Mouse (Mus musculus) neural tube, embryonic 11.5 days (tissue): ENCODE data around the gene Lrrn4cl. TPM values are rescaled to one million over a fixed set of nuclear protein-coding genes. Genes with fewer than 3 reads are reported as not detected.
A peak's percentile ranks its signal among the peaks of the same experiment; 100 is the strongest.
"Not testable (repeated sequence)": the region's sequence is repeated elsewhere in the genome, so short reads cannot be mapped to it uniquely, and the experiment has no call there.

Source experiments
- ATAC-seq: fragments of 200-750 bp; cut with Nextera tagmentation; 2 replicates; pipeline ENCODE4 v1.8.0; 2017; ENCODE audit warnings: moderate number of reproducible peaks, mild to moderate bottlenecking, moderate TSS enrichment, moderate library complexity; ENCODE audit not compliant: insufficient read depth, low FRiP score, low TSS enrichment
- DNase-seq: peaks from one replicate; pipeline ENCODE4 v3.0.0-alpha.2; 2015; ENCODE audit warnings: low spot score
- H3K27ac ChIP-seq: fragments of 300-500 bp; sonication (generic); 2 replicates; pipeline ENCODE4 v1.5.1; 2014; ENCODE audit warnings: low read depth, mild to moderate bottlenecking, low read length
- H3K27me3 ChIP-seq: fragments of 300-500 bp; sonication (generic); 2 replicates; pipeline ENCODE4 v1.6.1; 2014; ENCODE audit warnings: mild to moderate bottlenecking, low read length, mixed read lengths; ENCODE audit not compliant: control insufficient read depth, insufficient read depth
- H3K36me3 ChIP-seq: fragments of 300-500 bp; sonication (generic); 2 replicates; pipeline ENCODE4 v1.6.1; 2014; ENCODE audit warnings: mild to moderate bottlenecking, low read length, moderate library complexity, mixed read lengths; ENCODE audit not compliant: control insufficient read depth, insufficient read depth
- H3K4me1 ChIP-seq: fragments of 300-500 bp; sonication (generic); 2 replicates; pipeline ENCODE4 v1.6.1; 2014; ENCODE audit warnings: low read length, mixed read lengths; ENCODE audit not compliant: control insufficient read depth, insufficient read depth
- H3K4me2 ChIP-seq: fragments of 300-500 bp; sonication (generic); 2 replicates; pipeline ENCODE4 v1.6.1; 2014; ENCODE audit warnings: low read depth, mild to moderate bottlenecking, moderate library complexity
- H3K4me3 ChIP-seq: fragments of 300-500 bp; sonication (generic); 2 replicates; pipeline ENCODE4 v1.5.1; 2014; ENCODE audit warnings: low read depth, low read length
- H3K9ac ChIP-seq: fragments of 300-500 bp; sonication (generic); 2 replicates; pipeline ENCODE4 v1.6.1; 2014; ENCODE audit warnings: mild to moderate bottlenecking, low read length
- H3K9me3 ChIP-seq: fragments of 300-500 bp; sonication (generic); 2 replicates; pipeline ENCODE4 v1.6.1; 2016; ENCODE audit warnings: low read length; ENCODE audit not compliant: control insufficient read depth
- WGBS: fragments of 180-500 bp; shearing (Covaris S2); extraction: QIAGEN DNeasy Blood & Tissue Kit; methylation state at CpG from one replicate; pipeline ENCODE4 v1.1.7; 2014; 5-methylcytosine and 5-hydroxymethylcytosine counted together
- polyA plus RNA-seq: library from polyadenylated mRNA; unstranded; fragments of >200 nt; fragmentation: Nextera tagmentation; extraction: Ambion mirVana; gene quantifications from 2 replicates; pipeline ENCODE4 v1.2.1, GENCODE M21; 2014

Lrrn4cl gene
- polyA plus RNA-seq, 1 experiment from 2014 or later: 0.44 TPM

DNA sequence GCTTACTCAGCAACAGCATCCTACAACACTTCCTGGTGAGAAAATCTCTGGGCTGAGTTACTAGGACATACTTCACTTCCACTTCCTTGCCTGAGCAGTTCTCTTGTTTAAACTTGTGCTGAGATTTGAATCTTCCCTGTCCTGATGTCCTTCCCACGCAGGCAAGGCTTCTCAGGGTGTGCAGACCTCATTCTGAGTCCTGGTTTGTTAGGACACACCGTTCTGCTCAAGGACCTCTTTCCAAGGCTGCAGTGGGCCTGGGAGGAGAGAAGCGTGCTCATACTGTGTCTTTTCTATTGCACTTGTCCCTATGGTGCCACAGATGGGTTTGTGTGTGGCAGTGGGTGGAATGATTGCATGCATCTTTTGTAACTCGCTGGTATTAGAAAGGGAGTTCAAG, 17.6 kb upstream of the Lrrn4cl start:
- no peak overlapping the region for H3K9ac ChIP-seq
- DNase-seq: no peak
- ATAC-seq: no peak
- H3K4me1 ChIP-seq: no peaks in the 10 kb centered on the region
- H3K27me3 ChIP-seq: no peaks in the 10 kb centered on the region
- no peak overlapping the region for H3K4me2 ChIP-seq
- 96% methylated on average over 4 of the region's 4 CpGs for WGBS
- peaks cover 33% of the 10 kb centered on the region for H3K36me3 ChIP-seq
- no peak overlapping the region for H3K27ac ChIP-seq
- no peak overlapping the region for H3K4me3 ChIP-seq
- H3K9me3 ChIP-seq: no peaks in the 10 kb centered on the region

DNA sequence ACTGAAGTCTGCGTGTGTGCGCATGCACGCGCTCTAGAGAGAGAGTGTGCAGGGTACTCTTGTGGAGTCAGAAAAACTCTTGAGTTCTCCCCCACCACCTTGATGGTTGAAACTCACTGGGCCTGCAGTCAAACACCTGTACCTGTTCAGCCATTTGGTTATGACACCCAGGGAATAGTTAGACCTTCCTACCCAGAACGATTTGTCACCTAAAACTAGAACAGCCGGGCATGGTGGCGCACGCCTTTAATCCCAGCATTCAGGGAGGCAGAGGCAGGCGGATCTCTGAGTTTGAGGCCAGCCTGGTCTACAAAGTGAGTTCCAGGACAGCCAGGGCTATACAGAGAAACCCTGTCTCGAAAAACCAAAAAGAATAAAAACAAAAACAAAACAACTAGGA, 14.2 kb upstream of the Lrrn4cl start:
- not testable (repeated sequence) for H3K4me3 ChIP-seq, H3K9ac ChIP-seq, ATAC-seq, DNase-seq, H3K27me3 ChIP-seq, H3K9me3 ChIP-seq, H3K27ac ChIP-seq, H3K4me2 ChIP-seq
- peaks cover 12% of the 10 kb centered on the region for H3K4me1 ChIP-seq
- peaks cover 14% of the 10 kb centered on the region for H3K36me3 ChIP-seq
- WGBS: 96% methylated on average over 10 of the region's 10 CpGs

DNA sequence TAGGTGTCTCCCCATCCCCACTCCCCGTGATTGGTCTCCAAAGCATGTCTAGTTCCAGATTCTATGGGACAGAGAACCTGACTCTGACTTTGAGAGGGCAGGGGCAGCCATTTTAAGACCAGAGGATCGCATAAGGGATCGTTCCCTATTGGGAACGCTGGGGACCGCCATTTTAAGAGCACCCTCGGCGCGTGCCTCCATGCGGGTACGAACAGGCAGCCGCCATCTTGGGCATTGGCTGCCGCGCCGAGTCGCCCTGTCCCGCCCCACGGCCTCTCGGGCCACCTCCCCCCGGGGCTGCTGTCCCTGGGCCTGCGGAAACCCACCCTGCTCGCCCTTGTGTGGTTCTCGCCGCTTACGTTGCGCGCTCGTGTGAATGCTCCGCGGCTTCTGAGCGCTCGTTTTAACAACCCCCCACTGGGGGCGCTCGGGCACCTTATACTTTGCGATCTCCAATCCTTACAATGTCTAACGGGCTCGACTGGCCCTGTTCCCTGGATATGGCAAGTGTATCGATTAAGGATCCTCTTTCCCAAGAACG, 13.2 kb upstream of the Lrrn4cl start, which contains the start of gene Bscl2:
Bscl2 (plus strand) TSS at position 217 of the 541 bp plus-strand sequence.
- peak; percentile 74 for ATAC-seq
- no peaks in the 10 kb centered on the region for H3K9me3 ChIP-seq
- H3K4me2 ChIP-seq: peak within 1 kb of the TSS; percentile 65
- H3K27ac ChIP-seq: peak within 1 kb of the TSS; percentile 90
- H3K9ac ChIP-seq: peak within 1 kb of the TSS; percentile 79
- H3K4me1 ChIP-seq: peaks cover 12% of the 10 kb centered on the region
- WGBS: under 1% methylated on average over 38 of the region's 38 CpGs
- H3K36me3 ChIP-seq: peaks cover 9% of the 10 kb centered on the region
- H3K4me3 ChIP-seq: peak within 1 kb of the TSS; percentile 44
- peak; percentile 89 for DNase-seq
- H3K27me3 ChIP-seq: no peaks in the 10 kb centered on the region

DNA sequence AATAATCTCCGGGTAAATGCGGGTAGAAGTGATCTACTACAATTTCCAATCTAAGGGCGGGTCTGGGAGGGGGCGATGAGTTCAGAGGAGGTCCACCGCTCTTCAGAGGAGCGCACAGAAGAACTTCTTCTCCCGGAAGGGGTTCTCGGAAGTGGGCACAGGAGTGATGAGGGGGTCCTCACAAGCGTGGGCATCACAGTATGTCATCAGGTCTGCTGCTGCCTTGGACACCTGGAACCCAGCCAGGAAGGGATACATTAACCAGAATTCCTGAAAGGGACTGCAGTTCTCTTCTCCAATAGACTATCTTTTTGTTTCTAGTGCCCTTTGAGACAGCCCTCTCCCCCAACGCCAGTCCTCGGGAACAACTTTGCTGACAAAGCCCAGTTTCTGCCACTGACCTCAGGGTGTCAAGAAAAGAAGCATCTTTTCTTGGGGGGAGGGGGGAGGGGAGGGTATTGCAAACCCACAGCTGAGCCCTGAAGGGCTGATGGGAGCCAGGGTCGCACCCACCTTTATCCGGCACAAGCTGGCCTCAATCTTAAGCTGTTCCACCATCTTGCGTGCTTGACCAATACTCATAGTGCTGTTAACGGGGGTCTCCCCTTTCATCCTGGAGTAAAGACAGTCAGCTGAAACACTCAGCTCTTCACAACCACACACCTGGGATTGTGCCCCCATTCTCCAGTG, 12.4 kb upstream of the Lrrn4cl start:
- peak; percentile 31 for DNase-seq
- Histone ChIP-seq H3K36me3 (peaks cover 4% of the 10 kb centered on the region), H3K9me3 (no peaks in the 10 kb centered on the region), H3K27ac (peak overlapping the region; percentile 90), H3K27me3 (no peaks in the 10 kb centered on the region), H3K9ac (peak overlapping the region; percentile 79), H3K4me1 (peaks cover 12% of the 10 kb centered on the region), H3K4me3 (peak overlapping the region; percentile 44), H3K4me2 (peak overlapping the region; percentile 65)
- 23% methylated on average over 15 of the region's 15 CpGs for WGBS
- peak; percentile 17; the same call in 1 of the 2 replicates for ATAC-seq

DNA sequence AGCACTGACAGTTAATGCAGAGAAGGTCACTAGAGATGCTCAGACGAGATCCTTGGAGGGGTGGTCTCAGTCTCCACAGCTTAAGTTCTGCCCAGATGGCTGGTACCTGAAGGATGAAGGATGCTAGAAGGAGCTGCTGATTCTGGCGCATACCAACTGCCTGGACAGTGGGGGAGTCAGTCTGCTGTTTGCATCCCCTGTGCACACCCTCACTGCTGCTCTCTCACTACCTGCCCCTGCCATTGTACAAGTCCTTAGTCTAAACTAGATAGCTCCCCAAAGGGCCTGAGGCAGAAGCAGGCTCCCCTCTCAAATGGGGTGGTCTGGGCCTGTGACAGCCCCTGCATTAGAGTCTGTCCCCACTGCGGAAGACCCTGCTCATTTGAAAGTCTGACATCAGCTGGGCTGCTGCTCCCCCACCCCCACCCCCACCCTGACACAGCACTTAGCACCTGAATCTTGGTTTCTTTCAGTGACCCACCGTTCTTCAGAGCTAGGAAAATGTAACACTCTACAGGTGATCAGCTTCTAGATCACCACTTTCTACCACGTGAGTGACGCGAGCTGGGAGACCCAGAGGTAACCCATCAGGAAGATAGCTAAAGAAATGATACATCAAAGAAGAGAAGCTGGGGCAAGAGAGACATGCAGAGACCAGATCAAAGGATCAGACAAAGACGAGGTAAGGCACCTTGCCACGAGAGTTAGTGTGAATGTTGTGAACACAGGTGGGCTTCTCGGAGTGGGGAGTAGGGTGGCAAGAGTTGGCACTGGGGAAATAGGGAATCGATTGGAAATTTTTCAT, 11.3 kb upstream of the Lrrn4cl start, which contains the start of gene Gng3:
Gng3 (minus strand) TSS at position 92 of the 805 bp plus-strand sequence.
- 50% methylated on average over 11 of the region's 11 CpGs for WGBS
- peak; percentile 69 for ATAC-seq

DNA sequence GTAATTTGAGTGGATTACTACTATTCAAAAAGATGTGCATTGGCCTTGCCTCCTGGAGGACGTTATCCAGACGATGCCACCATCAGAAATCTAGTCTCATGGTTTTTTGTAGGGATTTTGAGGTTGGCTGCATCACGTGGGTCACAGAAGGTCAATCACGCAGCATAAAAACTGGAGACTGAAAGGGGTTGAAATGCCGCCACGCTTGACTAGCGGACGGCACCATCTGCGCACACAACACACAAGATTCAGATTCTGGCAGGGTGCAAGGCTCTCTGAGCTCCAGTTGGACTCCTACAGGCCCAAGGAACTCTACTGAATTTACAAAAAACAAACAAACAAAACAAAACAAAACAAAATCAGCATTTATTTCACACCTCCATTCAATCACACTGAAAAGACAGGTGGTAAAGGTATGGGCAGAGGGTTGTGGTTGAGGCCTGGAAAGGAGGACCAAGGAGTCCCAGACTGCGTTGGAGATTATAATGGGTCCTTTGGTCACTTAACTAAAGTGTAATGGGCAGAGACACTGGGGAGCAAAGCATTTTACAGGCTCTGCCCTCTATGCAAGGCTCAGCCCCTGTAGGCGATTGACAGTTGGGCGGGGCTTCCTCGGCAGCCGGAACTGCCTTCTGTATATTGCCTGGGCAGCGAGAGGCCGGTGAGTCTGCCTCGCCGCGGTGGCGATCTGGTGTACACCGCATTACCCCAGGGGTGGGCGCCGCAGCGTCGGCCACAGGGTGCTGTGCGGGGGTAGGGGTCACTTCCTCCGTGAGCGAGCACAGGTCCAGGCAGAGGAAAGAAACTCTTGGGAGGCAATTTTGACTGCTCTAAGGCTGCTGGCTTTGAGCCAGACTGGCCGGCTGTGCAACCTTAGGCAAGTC, 10.4 kb upstream of the Lrrn4cl start:
- H3K4me2 ChIP-seq: peak overlapping the region; percentile 65
- H3K9me3 ChIP-seq: no peaks in the 10 kb centered on the region
- peak; percentile 65 for DNase-seq
- H3K9ac ChIP-seq: peak overlapping the region; percentile 58
- no peaks in the 10 kb centered on the region for H3K36me3 ChIP-seq
- ATAC-seq: peak; percentile 36
- peaks cover 12% of the 10 kb centered on the region for H3K4me1 ChIP-seq
- 0 out of 2 replicates have a peak overlapping the region, but pooled peaks have one; percentile 90 for H3K27ac ChIP-seq
- H3K4me3 ChIP-seq: peak overlapping the region; percentile 44
- 20% methylated on average over 29 of the region's 29 CpGs for WGBS
- H3K27me3 ChIP-seq: no peaks in the 10 kb centered on the region

More for the DNA sequence above, 11.3 kb upstream of the Lrrn4cl start, which contains the start of gene Gng3:
- H3K4me1 ChIP-seq: peaks cover 12% of the 10 kb centered on the region
- H3K9me3 ChIP-seq: no peaks in the 10 kb centered on the region
- peak within 1 kb of the TSS; percentile 44 for H3K4me3 ChIP-seq
- peaks cover 1% of the 10 kb centered on the region for H3K36me3 ChIP-seq
- H3K27me3 ChIP-seq: no peaks in the 10 kb centered on the region
- H3K9ac ChIP-seq: peak within 1 kb of the TSS; percentile 79
- peak within 1 kb of the TSS; percentile 65 for H3K4me2 ChIP-seq
- DNase-seq: peak; percentile 80
- peak within 1 kb of the TSS; percentile 90 for H3K27ac ChIP-seq

DNA sequence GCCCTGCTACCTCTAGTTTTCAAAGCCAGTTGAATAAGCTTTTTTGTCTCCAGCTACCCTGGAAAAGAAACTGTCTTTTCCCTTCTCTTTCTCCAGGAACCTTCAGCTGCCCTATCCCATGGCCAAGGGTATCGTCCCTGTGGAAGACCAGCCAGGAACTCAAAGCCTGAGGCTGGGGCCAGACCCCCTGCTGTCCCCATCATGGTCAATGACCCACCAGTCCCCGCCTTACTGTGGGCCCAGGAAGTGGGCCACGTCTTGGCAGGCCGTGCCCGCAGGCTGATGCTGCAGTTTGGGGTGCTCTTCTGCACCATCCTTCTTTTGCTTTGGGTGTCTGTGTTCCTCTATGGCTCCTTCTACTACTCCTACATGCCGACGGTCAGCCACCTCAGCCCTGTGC, 9.6 kb upstream of the Lrrn4cl start:
- Histone ChIP-seq H3K27me3 (no peaks in the 10 kb centered on the region), H3K4me2 (peak overlapping the region; percentile 65), H3K4me3 (peak overlapping the region; percentile 44; the same call in 1 of the 2 replicates), H3K27ac (no peak overlapping the region), H3K9me3 (no peaks in the 10 kb centered on the region), H3K36me3 (no peaks in the 10 kb centered on the region), H3K4me1 (peaks cover 12% of the 10 kb centered on the region), H3K9ac (peak overlapping the region; percentile 58; the same call in 1 of the 2 replicates)
- ATAC-seq (no peak), DNase-seq (no peak)
- 84% methylated on average over 7 of the region's 7 CpGs for whole genome bisulfite sequencing

DNA sequence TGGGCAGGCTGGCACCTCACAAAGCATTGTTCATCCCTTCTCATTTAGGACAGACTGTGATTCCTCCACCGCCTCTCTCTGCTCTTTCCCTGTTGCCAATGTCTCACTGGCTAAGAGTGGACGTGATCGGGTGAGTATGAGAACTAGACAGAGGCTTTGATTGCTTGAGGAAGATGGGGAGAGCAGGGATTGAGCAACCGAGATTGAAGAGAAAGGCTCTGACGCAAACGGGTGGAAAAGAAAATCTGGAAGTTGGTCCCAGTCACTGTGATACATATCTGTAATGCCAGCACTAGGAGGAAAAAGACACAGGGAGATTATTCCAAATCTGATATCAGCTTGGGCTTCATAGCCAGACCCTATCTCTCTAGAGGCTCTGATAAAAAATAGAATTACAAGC, 7.6 kb upstream of the Lrrn4cl start:
- 92% methylated on average over 6 of the region's 6 CpGs for WGBS
- H3K4me2 ChIP-seq: no peak overlapping the region
- DNase-seq (no peak), ATAC-seq (no peak)
- no peak overlapping the region for H3K27ac ChIP-seq
- peaks cover 5% of the 10 kb centered on the region for H3K36me3 ChIP-seq
- H3K4me1 ChIP-seq: peaks cover 12% of the 10 kb centered on the region
- H3K4me3 ChIP-seq: no peak overlapping the region
- H3K9me3 ChIP-seq: no peaks in the 10 kb centered on the region
- no peaks in the 10 kb centered on the region for H3K27me3 ChIP-seq
- H3K9ac ChIP-seq: no peak overlapping the region
